Mouse (Mus musculus) testis, adult 2 months (tissue): Measurements from ENCODE around the gene Neurl1a.

Experiments
- CTCF ChIP-seq: fragments of 200-500 bp; IDR thresholded peaks from 2 replicates; pipeline ENCODE4 v1.5.1; 2012; ENCODE audit warnings: low read depth, mild to moderate bottlenecking, inconsistent platforms, low read length, moderate library complexity; ENCODE audit not compliant: control insufficient read depth, insufficient read depth, insufficient replicate concordance
- POLR2A ChIP-seq: fragments of 200-500 bp; IDR thresholded peaks from 2 replicates; pipeline ENCODE4 v1.6.1; 2012; ENCODE audit warnings: low read depth, mild to moderate bottlenecking, inconsistent platforms, low read length, moderate library complexity; ENCODE audit not compliant: control insufficient read depth

GRCm38 (mm10) chr19:47250931-47251330 is 72.3 kb downstream of the Neurl1a start:
- no peak for TF ChIP-seq POLR2A
- no peak for TF ChIP-seq CTCF
